Mouse (Mus musculus): ENCODE results near the gene Gm9008.
"Not testable (repeated sequence)": the region's sequence is repeated elsewhere in the genome, so short reads cannot be mapped to it uniquely, and the experiment has no call there.

Gene Gm9008

GRCm38 (mm10) chr6:76497054-76497835, at the start of gene Gm9008:
Gene Gm9008 (minus strand): TSS chr6:76497784.
- not testable (repeated sequence) for DNase-seq

GRCm38 (mm10) chr6:76521975-76522641, 24.5 kb upstream of the Gm9008 start:
- no peak for DNase-seq

- DNase-seq = no peak
Observed at GRCm38 (mm10) chr6:76510200-76510599, 12.6 kb upstream of the Gm9008 start.

- not testable (repeated sequence) for DNase-seq
Observed at GRCm38 (mm10) chr6:76496335-76496734, 1.2 kb downstream of the Gm9008 start.

GRCm38 (mm10) chr6:76468194-76468593, 29.4 kb downstream of the Gm9008 start:
- DNase-seq = no peak

Data from spleen, adult 18-20 months (tissue).